Comparison of ENCODE assay signal across 7 mouse cellular contexts in the genomic region with DNA sequence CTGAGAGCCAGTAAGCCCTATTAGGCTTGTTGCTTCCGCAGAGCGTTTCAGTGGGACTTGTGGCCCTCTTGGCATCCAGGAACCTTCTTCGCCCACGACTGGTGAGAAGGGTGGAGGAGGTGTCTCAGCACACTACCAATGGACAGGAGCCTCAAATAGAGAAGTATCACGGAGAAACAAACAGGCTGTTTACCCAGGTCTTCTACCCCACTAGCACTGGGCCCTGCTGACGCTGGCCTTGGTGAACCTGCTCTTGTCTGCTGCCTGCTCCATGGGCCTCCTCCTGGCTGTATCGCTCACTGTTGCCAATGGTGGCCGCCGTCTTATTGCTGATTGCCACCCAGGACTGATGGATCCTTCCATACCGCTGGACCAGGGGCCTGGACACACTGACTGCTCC. TPM values are rescaled to one million over a fixed set of nuclear protein-coding genes. Genes with fewer than 3 reads are reported as not detected.
DNase-seq lines count a peak whose midpoint lies in the region; ATAC-seq and TF ChIP-seq lines count a peak whose summit lies in the region.

No protein-coding gene starts in this region.

- TF ChIP-seq CTCF in lung, embryonic 14.5 days (IDR thresholded peaks at IDR 0.05; ENCODE audit: low read depth) = no peak
- 0 out of 2 replicates have a peak, but pooled peaks have one; percentile 4 for TF ChIP-seq CTCF in intestine, postnatal 0 days (IDR thresholded peaks at IDR 0.05; ENCODE audit: low read depth)

- peak overlapping the region; percentile 41 for H3K4me3 ChIP-seq in lung, embryonic 14.5 days (ENCODE audit: low read depth, low read length)
- H3K4me3 ChIP-seq in forebrain, embryonic 13.5 days = no peak overlapping the region
- H3K4me3 ChIP-seq in intestine, postnatal 0 days (ENCODE audit: low read depth, low read length) = peak overlapping the region; percentile 48
- H3K4me3 ChIP-seq in stomach, embryonic 14.5 days (ENCODE audit: low read depth, low read length) = peak overlapping the region; percentile 35

- 45% methylated on average over 10 of the region's 10 CpGs for WGBS in lung, embryonic 14.5 days
- WGBS in forebrain, embryonic 13.5 days = 41% methylated on average over 10 of the region's 10 CpGs
- WGBS in intestine, postnatal 0 days = 35% methylated on average over 10 of the region's 10 CpGs
- 39% methylated on average over 9 of the region's 10 CpGs for WGBS in stomach, embryonic 14.5 days

- H3K9ac ChIP-seq in lung, embryonic 14.5 days = peak overlapping the region; percentile 50
- H3K9ac ChIP-seq in forebrain, embryonic 13.5 days = no peak overlapping the region
- H3K9ac ChIP-seq in intestine, postnatal 0 days (ENCODE audit: low read depth, low read length) = peak overlapping the region; percentile 48; the same call in 1 of the 2 replicates
- H3K9ac ChIP-seq in stomach, embryonic 14.5 days (replicated peaks; ENCODE audit: low read depth, low read length) = peak overlapping the region; percentile 52

- H3K27me3 ChIP-seq in lung, embryonic 14.5 days (ENCODE audit: insufficient read depth, low read length) = no peaks in the 10 kb centered on the region
- H3K27me3 ChIP-seq in forebrain, embryonic 13.5 days = no peaks in the 10 kb centered on the region
- no peaks in the 10 kb centered on the region for H3K27me3 ChIP-seq in intestine, postnatal 0 days (replicated peaks; ENCODE audit: control insufficient read depth, insufficient read depth, low read length)
- H3K27me3 ChIP-seq in stomach, embryonic 14.5 days (ENCODE audit: control insufficient read depth, insufficient read depth, low read length) = no peaks in the 10 kb centered on the region

- no peaks in the 10 kb centered on the region for H3K4me1 ChIP-seq in lung, embryonic 14.5 days (ENCODE audit: insufficient read depth)
- H3K4me1 ChIP-seq in forebrain, embryonic 13.5 days = peaks cover 13% of the 10 kb centered on the region
- H3K4me1 ChIP-seq in intestine, postnatal 0 days (replicated peaks; ENCODE audit: control insufficient read depth, insufficient read depth, low read length) = no peaks in the 10 kb centered on the region
- peaks cover 9% of the 10 kb centered on the region; the same call in 1 of the 2 replicates for H3K4me1 ChIP-seq in stomach, embryonic 14.5 days (ENCODE audit: control insufficient read depth, insufficient read depth, low read length)

- peak overlapping the region; percentile 78 for H3K27ac ChIP-seq in lung, embryonic 14.5 days (ENCODE audit: low read depth)
- H3K27ac ChIP-seq in forebrain, embryonic 13.5 days = no peak overlapping the region
- H3K27ac ChIP-seq in intestine, postnatal 0 days (ENCODE audit: low read depth, low read length) = peak overlapping the region; percentile 80
- peak overlapping the region; percentile 80 for H3K27ac ChIP-seq in stomach, embryonic 14.5 days (ENCODE audit: low read length)

- no peak for ATAC-seq in lung, embryonic 14.5 days (ENCODE audit: insufficient read depth)
- 0 out of 2 replicates have a peak, but pooled peaks have one; percentile 7 for ATAC-seq in forebrain, embryonic 13.5 days
- ATAC-seq in intestine, postnatal 0 days = no peak
- peak; percentile 15; the same call in 1 of the 2 replicates for ATAC-seq in stomach, embryonic 14.5 days (ENCODE audit: insufficient number of reproducible peaks, insufficient read depth, low FRiP score, low read depth)

- peak overlapping the region; percentile 56 for H3K4me2 ChIP-seq in lung, embryonic 14.5 days
- H3K4me2 ChIP-seq in forebrain, embryonic 13.5 days = peak overlapping the region; percentile 50; the same call in 1 of the 2 replicates
- H3K4me2 ChIP-seq in intestine, postnatal 0 days (replicated peaks; ENCODE audit: low read depth) = peak overlapping the region; percentile 74
- peak overlapping the region; percentile 44 for H3K4me2 ChIP-seq in stomach, embryonic 14.5 days (replicated peaks; ENCODE audit: low read depth, low read length)

- no peaks in the 10 kb centered on the region for H3K9me3 ChIP-seq in lung, embryonic 14.5 days (ENCODE audit: low read depth, low read length)
- H3K9me3 ChIP-seq in forebrain, embryonic 13.5 days (replicated peaks) = no peaks in the 10 kb centered on the region
- no peaks in the 10 kb centered on the region for H3K9me3 ChIP-seq in intestine, postnatal 0 days (ENCODE audit: control insufficient read depth)
- H3K9me3 ChIP-seq in stomach, embryonic 14.5 days (ENCODE audit: control insufficient read depth, low read depth, low read length) = no peaks in the 10 kb centered on the region

- DNase-seq in lung, embryonic 14.5 days = no peak
- DNase-seq in lung, postnatal 4 days = no peak
- no peak for DNase-seq in right cerebral cortex, postnatal 36 days (ENCODE audit: low spot score in 2 of 2)
- no peak for DNase-seq in spleen, postnatal 4 days (ENCODE audit: low spot score in 2 of 2)

- peaks cover 86% of the 10 kb centered on the region for H3K36me3 ChIP-seq in lung, embryonic 14.5 days (ENCODE audit: insufficient read depth)
- H3K36me3 ChIP-seq in forebrain, embryonic 13.5 days (ENCODE audit: poor library complexity, severe bottlenecking) = peaks cover 94% of the 10 kb centered on the region
- peaks cover 52% of the 10 kb centered on the region for H3K36me3 ChIP-seq in intestine, postnatal 0 days (ENCODE audit: control insufficient read depth, insufficient read depth)
- H3K36me3 ChIP-seq in stomach, embryonic 14.5 days (ENCODE audit: control insufficient read depth, insufficient read depth, low read length) = peaks cover 56% of the 10 kb centered on the region

RNA-seq across cellular contexts. Expression of a gene that starts 0.7 kb away (rescaled TPM):
- polyA plus RNA-seq in lung, embryonic 14.5 days (2014; fragmentation: Nextera tagmentation; extraction: Ambion mirVana) = 31.1 and 32.0 TPM in 2 replicates
- polyA plus RNA-seq in forebrain, embryonic 13.5 days (2015; fragmentation: Nextera tagmentation; extraction: Ambion mirVana) = 2.3 and 3.6 TPM in 2 replicates
- polyA plus RNA-seq in intestine, postnatal 0 days (2015; fragmentation: Nextera tagmentation; extraction: Ambion mirVana) = 105 and 108 TPM in 2 replicates
- polyA plus RNA-seq in stomach, embryonic 14.5 days (2014; fragmentation: Nextera tagmentation; extraction: Ambion mirVana) = 63.6 and 68.9 TPM in 2 replicates

RNA-seq across cellular contexts. Expression of a gene that starts 11.1 kb away (rescaled TPM):
- polyA plus RNA-seq in lung, embryonic 14.5 days (2014; fragmentation: Nextera tagmentation; extraction: Ambion mirVana) = 0.37 and 0.38 TPM in 2 replicates
- polyA plus RNA-seq in forebrain, embryonic 13.5 days (2015; fragmentation: Nextera tagmentation; extraction: Ambion mirVana) = 0.44 TPM in 1 of 2 replicates, not detected in the other
- 0.51 and 0.70 TPM in 2 replicates for polyA plus RNA-seq in intestine, postnatal 0 days (2015; fragmentation: Nextera tagmentation; extraction: Ambion mirVana)
- 0.51 and 1.0 TPM in 2 replicates for polyA plus RNA-seq in stomach, embryonic 14.5 days (2014; fragmentation: Nextera tagmentation; extraction: Ambion mirVana)

RNA-seq across cellular contexts. Expression of a gene that starts 11.5 kb away (rescaled TPM):
- 158 and 165 TPM in 2 replicates for polyA plus RNA-seq in lung, embryonic 14.5 days (2014; fragmentation: Nextera tagmentation; extraction: Ambion mirVana)
- 137 and 145 TPM in 2 replicates for polyA plus RNA-seq in forebrain, embryonic 13.5 days (2015; fragmentation: Nextera tagmentation; extraction: Ambion mirVana)
- polyA plus RNA-seq in intestine, postnatal 0 days (2015; fragmentation: Nextera tagmentation; extraction: Ambion mirVana) = 96.4 and 99.6 TPM in 2 replicates
- 168 and 169 TPM in 2 replicates for polyA plus RNA-seq in stomach, embryonic 14.5 days (2014; fragmentation: Nextera tagmentation; extraction: Ambion mirVana)

RNA-seq across cellular contexts. Expression of a gene that starts 31.7 kb away (rescaled TPM):
- polyA plus RNA-seq in lung, embryonic 14.5 days (2014; fragmentation: Nextera tagmentation; extraction: Ambion mirVana) = 144 and 148 TPM in 2 replicates
- 164 and 176 TPM in 2 replicates for polyA plus RNA-seq in forebrain, embryonic 13.5 days (2015; fragmentation: Nextera tagmentation; extraction: Ambion mirVana)
- 54.8 and 55.4 TPM in 2 replicates for polyA plus RNA-seq in intestine, postnatal 0 days (2015; fragmentation: Nextera tagmentation; extraction: Ambion mirVana)
- 108 and 112 TPM in 2 replicates for polyA plus RNA-seq in stomach, embryonic 14.5 days (2014; fragmentation: Nextera tagmentation; extraction: Ambion mirVana)

RNA-seq across cellular contexts. Expression of a gene that starts 38.8 kb away (rescaled TPM):
- polyA plus RNA-seq in lung, embryonic 14.5 days (2014; fragmentation: Nextera tagmentation; extraction: Ambion mirVana) = 32.3 and 36.4 TPM in 2 replicates
- 29.6 and 38.5 TPM in 2 replicates for polyA plus RNA-seq in forebrain, embryonic 13.5 days (2015; fragmentation: Nextera tagmentation; extraction: Ambion mirVana)
- 28.3 and 30.4 TPM in 2 replicates for polyA plus RNA-seq in intestine, postnatal 0 days (2015; fragmentation: Nextera tagmentation; extraction: Ambion mirVana)
- 35.5 and 41.4 TPM in 2 replicates for polyA plus RNA-seq in stomach, embryonic 14.5 days (2014; fragmentation: Nextera tagmentation; extraction: Ambion mirVana)

Comparison
In these comparisons a context has a peak if more than half of its experiments do, and no peak if none do; other contexts are left out.
1. ATAC-seq: peak in forebrain, embryonic 13.5 days (single experiment) and stomach, embryonic 14.5 days (single experiment); none in lung, embryonic 14.5 days (single experiment) and intestine, postnatal 0 days (single experiment).
2. Peak in every context shown above with its lines, with median percentiles within 50 percentile points of each other: H3K4me2 ChIP-seq.